ENCODE assay signal across 8 mouse cellular contexts in genomic region chr8:120486477-120487376, GRCm38 (mm10).
DNase-seq lines count a peak whose midpoint lies in the region; ATAC-seq and TF ChIP-seq lines count a peak whose summit lies in the region.

No protein-coding gene starts in this region.

- peak; percentile 93 for TF ChIP-seq EP300 in liver, embryonic 14.5 days (IDR thresholded peaks at IDR 0.05; ENCODE audit: low read depth)
- TF ChIP-seq EP300 in stomach, postnatal 0 days (optimal IDR thresholded peaks at IDR 0.05), result no peak

- peak overlapping the region; percentile 87 for H3K4me3 ChIP-seq in heart, embryonic 10.5 days
- peak overlapping the region; percentile 85 for H3K4me3 ChIP-seq in kidney, embryonic 14.5 days (ENCODE audit: low read length)
- peak overlapping the region; percentile 98 to 99 for H3K4me3 ChIP-seq in liver, embryonic 14.5 days (ENCODE audit: insufficient read depth in 1 of 2, low read depth in 2 of 2, low read length in 2 of 2)
- H3K4me3 ChIP-seq in stomach, postnatal 0 days (ENCODE audit: low read depth, low read length), result peak overlapping the region; percentile 75

- peaks cover 14% of the 10 kb centered on the region; the same call in 1 of the 2 replicates for H3K27me3 ChIP-seq in heart, embryonic 10.5 days (ENCODE audit: insufficient read depth, poor library complexity, severe bottlenecking)
- no peaks in the 10 kb centered on the region; the same call in 1 of the 2 replicates for H3K27me3 ChIP-seq in kidney, embryonic 14.5 days (ENCODE audit: control insufficient read depth, insufficient read depth, low read length)
- H3K27me3 ChIP-seq in liver, embryonic 14.5 days (ENCODE audit: control insufficient read depth, insufficient read depth, low read length), result no peaks in the 10 kb centered on the region
- H3K27me3 ChIP-seq in stomach, postnatal 0 days (ENCODE audit: control insufficient read depth, insufficient read depth, low read length), result no peaks in the 10 kb centered on the region

- H3K9me3 ChIP-seq in heart, embryonic 10.5 days, result no peaks in the 10 kb centered on the region
- no peaks in the 10 kb centered on the region for H3K9me3 ChIP-seq in kidney, embryonic 14.5 days (ENCODE audit: control insufficient read depth, low read length)
- no peaks in the 10 kb centered on the region for H3K9me3 ChIP-seq in liver, embryonic 14.5 days (ENCODE audit: control insufficient read depth, low read length)
- H3K9me3 ChIP-seq in stomach, postnatal 0 days (ENCODE audit: control insufficient read depth, low read length), result no peaks in the 10 kb centered on the region

- TF ChIP-seq CTCF in liver, embryonic 14.5 days (IDR thresholded peaks at IDR 0.05; ENCODE audit: low read depth), result peak; percentile 54
- no peak for TF ChIP-seq CTCF in stomach, postnatal 0 days (IDR thresholded peaks at IDR 0.05; ENCODE audit: low read depth)

- under 1% methylated on average over 50 of the region's 50 CpGs for WGBS in heart, embryonic 10.5 days
- WGBS in kidney, embryonic 14.5 days, result 2% methylated on average over 50 of the region's 50 CpGs
- under 1% methylated on average over 50 of the region's 50 CpGs for WGBS in liver, embryonic 14.5 days (ENCODE audit: insufficient replicate concordance)
- 18% methylated on average over 50 of the region's 50 CpGs for WGBS in stomach, postnatal 0 days

- H3K36me3 ChIP-seq in heart, embryonic 10.5 days, result no peaks in the 10 kb centered on the region
- H3K36me3 ChIP-seq in kidney, embryonic 14.5 days (ENCODE audit: control insufficient read depth, insufficient read depth, low read length), result no peaks in the 10 kb centered on the region
- 0 out of 2 replicates have a peak, but pooled peaks cover 2% of the 10 kb centered on the region for H3K36me3 ChIP-seq in liver, embryonic 14.5 days (replicated peaks; ENCODE audit: control insufficient read depth, insufficient read depth, low read depth)
- H3K36me3 ChIP-seq in stomach, postnatal 0 days (ENCODE audit: control insufficient read depth, insufficient read depth, low read length), result no peaks in the 10 kb centered on the region

- peak; percentile 98 for DNase-seq in 416B (ENCODE audit: low read depth)
- peak; percentile 71 for DNase-seq in Muller cell, postnatal 12 days (ENCODE audit: inconsistent ontology term)
- peak; percentile 91 for DNase-seq in embryo, embryonic 10 days (ENCODE audit: low spot score)
- peak; percentile 96 for DNase-seq in heart, embryonic 10.5 days (ENCODE audit: low spot score)
- DNase-seq in liver, embryonic 14.5 days (ENCODE audit: low read depth in 3 of 3, low spot score in 3 of 3), result peak; percentile 83 to 85 (median 84)
- DNase-seq in naive thymus-derived CD4-positive, alpha-beta T cell, adult 2 months (ENCODE audit: low read depth), result peak; percentile 62
- no peak for DNase-seq in stomach, postnatal 0 days (ENCODE audit: low spot score)

- ATAC-seq in kidney, embryonic 14.5 days (ENCODE audit: low FRiP score, low TSS enrichment), result peak; percentile 28
- peak; percentile 57 for ATAC-seq in liver, embryonic 14.5 days (ENCODE audit: insufficient read depth)
- no peak for ATAC-seq in stomach, postnatal 0 days (ENCODE audit: low FRiP score, low TSS enrichment)

- peak overlapping the region; percentile 95 for H3K4me2 ChIP-seq in kidney, embryonic 14.5 days (replicated peaks; ENCODE audit: low read depth, low read length)
- peak overlapping the region; percentile 88 for H3K4me2 ChIP-seq in liver, embryonic 14.5 days (ENCODE audit: low read depth)
- peak overlapping the region; percentile 98 for H3K4me2 ChIP-seq in stomach, postnatal 0 days (replicated peaks; ENCODE audit: low read depth)

- peak overlapping the region; percentile 93 for H3K27ac ChIP-seq in heart, embryonic 10.5 days
- peak overlapping the region; percentile 98 for H3K27ac ChIP-seq in kidney, embryonic 14.5 days (ENCODE audit: low read depth, low read length)
- H3K27ac ChIP-seq in liver, embryonic 14.5 days, result peak overlapping the region; percentile 93
- H3K27ac ChIP-seq in stomach, postnatal 0 days (replicated peaks), result peak overlapping the region; percentile 91

- H3K9ac ChIP-seq in kidney, embryonic 14.5 days (ENCODE audit: low read depth, low read length), result peak overlapping the region; percentile 88; the same call in 1 of the 2 replicates
- peak overlapping the region; percentile 92 for H3K9ac ChIP-seq in liver, embryonic 14.5 days (replicated peaks)
- H3K9ac ChIP-seq in stomach, postnatal 0 days (ENCODE audit: low read length), result peak overlapping the region; percentile 80

- H3K4me1 ChIP-seq in heart, embryonic 10.5 days, result peaks cover 76% of the 10 kb centered on the region
- H3K4me1 ChIP-seq in kidney, embryonic 14.5 days (ENCODE audit: control insufficient read depth, insufficient read depth, low read length), result peaks cover 53% of the 10 kb centered on the region
- peaks cover 39 to 43% of the 10 kb centered on the region in 2 experiments for H3K4me1 ChIP-seq in liver, embryonic 14.5 days (replicated peaks; ENCODE audit: control insufficient read depth in 2 of 2, insufficient read depth in 2 of 2, low read length in 1 of 2)
- no peaks in the 10 kb centered on the region for H3K4me1 ChIP-seq in stomach, postnatal 0 days (replicated peaks; ENCODE audit: control insufficient read depth, insufficient read depth)
